Mouse (Mus musculus): ENCODE results near the gene Glra4. TPM values are rescaled to one million over a fixed set of nuclear protein-coding genes. Genes with fewer than 3 reads are reported as not detected.
"Not testable (repeated sequence)": the region's sequence is repeated elsewhere in the genome, so short reads cannot be mapped to it uniquely, and the experiment has no call there.

Gene Glra4
- polyA plus RNA-seq, 1 experiment from 2014 or later = not detected

DNA sequence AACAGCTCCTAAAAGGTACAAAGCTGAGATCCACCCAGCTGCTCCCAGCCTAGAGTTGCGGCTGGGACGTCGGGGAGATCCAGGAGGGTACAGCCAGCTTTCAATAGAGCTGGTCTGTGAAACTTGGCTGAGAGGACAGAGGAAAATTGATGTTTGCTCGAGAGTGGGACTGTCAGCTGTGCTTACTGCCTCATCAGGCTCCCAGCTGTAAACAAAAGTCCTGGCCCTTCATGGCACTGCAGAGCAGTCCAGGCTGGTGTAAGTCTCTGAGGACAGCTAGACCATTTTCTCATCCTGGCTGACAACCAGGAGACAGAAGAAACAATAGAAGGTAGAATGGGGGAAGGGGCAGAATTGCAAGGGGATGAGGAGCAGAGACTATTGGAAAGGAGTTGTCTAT is 30.6 kb downstream of the Glra4 start:
- peaks cover 7% of the 10 kb centered on the region; the same call in 1 of the 2 replicates for H3K27me3 ChIP-seq (ENCODE audit: insufficient read depth, poor library complexity, severe bottlenecking)
- H3K36me3 ChIP-seq = peaks cover 10% of the 10 kb centered on the region; the same call in 1 of the 2 replicates
- no peak for DNase-seq (ENCODE audit: low spot score)
- H3K4me3 ChIP-seq = no peak overlapping the region
- no peaks in the 10 kb centered on the region for H3K4me1 ChIP-seq (replicated peaks)
- H3K27ac ChIP-seq = no peak overlapping the region
- WGBS = 86% methylated on average over 4 of the region's 4 CpGs
- no peaks in the 10 kb centered on the region for H3K9me3 ChIP-seq

DNA sequence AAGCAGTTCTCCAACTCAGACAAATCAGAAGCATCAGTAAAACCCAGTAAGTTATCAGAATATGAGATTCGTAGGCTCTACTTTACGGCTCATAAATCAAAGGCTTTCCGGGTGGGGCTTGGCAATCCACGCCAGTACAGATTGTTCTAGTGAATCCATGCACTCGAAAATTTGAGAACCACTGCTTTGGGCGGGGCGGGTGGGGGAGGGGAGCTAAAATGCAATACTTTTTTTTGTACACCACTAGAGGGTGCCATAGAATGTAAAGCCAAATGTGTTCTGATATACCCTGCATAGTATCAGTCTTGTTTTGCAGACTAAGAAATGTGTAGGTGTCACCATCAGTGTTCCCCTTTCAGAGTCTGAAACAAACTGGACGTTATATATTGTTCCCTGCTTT is 35.3 kb downstream of the Glra4 start:
- no peak for DNase-seq (ENCODE audit: low spot score)
- no peak overlapping the region for H3K27ac ChIP-seq
- no peaks in the 10 kb centered on the region for H3K4me1 ChIP-seq (replicated peaks)
- H3K4me3 ChIP-seq = no peak overlapping the region
- H3K9me3 ChIP-seq = no peaks in the 10 kb centered on the region
- H3K36me3 ChIP-seq = peaks cover 10% of the 10 kb centered on the region; the same call in 1 of the 2 replicates
- 81% methylated on average over 8 of the region's 8 CpGs for WGBS
- H3K27me3 ChIP-seq (ENCODE audit: insufficient read depth, poor library complexity, severe bottlenecking) = peaks cover 7% of the 10 kb centered on the region; the same call in 1 of the 2 replicates

GRCm38 (mm10) chrX:136743459-136743858 is 36.5 kb downstream of the Glra4 start, which contains the start of gene Morf4l2:
Gene Morf4l2, minus strand, starts transcription at chrX:136743690.
- Histone ChIP-seq H3K27me3 (ENCODE audit: insufficient read depth, poor library complexity, severe bottlenecking) (no peaks in the 10 kb centered on the region), H3K4me1 (replicated peaks) (peaks cover 6% of the 10 kb centered on the region; the same call in 1 of the 2 replicates), H3K4me3 (peak within 1 kb of the TSS; percentile 58), H3K36me3 (peaks cover 6% of the 10 kb centered on the region), H3K27ac (peak within 1 kb of the TSS; percentile 91), H3K9me3 (no peaks in the 10 kb centered on the region)
- WGBS = 88% methylated on average over 12 of the region's 12 CpGs
- DNase-seq (ENCODE audit: low spot score) = no peak

DNA sequence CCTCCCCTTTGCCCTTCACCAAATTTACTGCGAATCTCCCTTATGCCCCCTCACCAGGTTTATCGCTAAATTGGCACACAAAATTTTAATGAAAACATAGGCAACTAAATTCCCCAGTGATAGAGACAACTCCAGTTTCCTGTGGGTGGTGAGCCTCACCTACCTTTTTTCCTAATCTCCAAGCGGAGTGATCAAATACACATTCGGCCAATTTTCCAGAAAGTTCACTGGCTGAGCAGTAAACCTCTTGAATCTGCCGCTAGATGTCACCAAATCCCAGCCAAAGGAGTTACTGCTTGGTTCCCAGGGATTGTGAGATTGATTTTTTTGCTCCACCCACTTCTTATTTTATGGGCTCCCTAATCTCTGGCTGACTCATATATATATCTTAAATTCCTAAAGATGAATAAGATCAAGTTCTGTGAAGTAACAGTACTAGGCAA is 37.3 kb downstream of the Glra4 start:
- whole genome bisulfite sequencing = 33% methylated on average over 5 of the region's 5 CpGs
- peak overlapping the region; percentile 91 for H3K27ac ChIP-seq

GRCm38 (mm10) chrX:136742241-136742640 is 37.7 kb downstream of the Glra4 start:
- no peaks in the 10 kb centered on the region for H3K9me3 ChIP-seq
- peak overlapping the region; percentile 58 for H3K4me3 ChIP-seq
- peak; percentile 8 for DNase-seq (ENCODE audit: low spot score)
- H3K27ac ChIP-seq = peak overlapping the region; percentile 91
- 18% methylated on average over 10 of the region's 10 CpGs for WGBS
- H3K36me3 ChIP-seq = peaks cover 18% of the 10 kb centered on the region
- H3K4me1 ChIP-seq (replicated peaks) = peaks cover 8% of the 10 kb centered on the region; the same call in 1 of the 2 replicates
- no peaks in the 10 kb centered on the region for H3K27me3 ChIP-seq (ENCODE audit: insufficient read depth, poor library complexity, severe bottlenecking)

More for the DNA sequence above, 37.3 kb downstream of the Glra4 start:
- Histone ChIP-seq H3K9me3 (no peaks in the 10 kb centered on the region), H3K27me3 (ENCODE audit: insufficient read depth, poor library complexity, severe bottlenecking) (no peaks in the 10 kb centered on the region), H3K36me3 (peaks cover 14% of the 10 kb centered on the region), H3K4me1 (replicated peaks) (peaks cover 8% of the 10 kb centered on the region; the same call in 1 of the 2 replicates), H3K4me3 (peak overlapping the region; percentile 58)
- DNase-seq (ENCODE audit: low spot score) = peak; percentile 49

DNA sequence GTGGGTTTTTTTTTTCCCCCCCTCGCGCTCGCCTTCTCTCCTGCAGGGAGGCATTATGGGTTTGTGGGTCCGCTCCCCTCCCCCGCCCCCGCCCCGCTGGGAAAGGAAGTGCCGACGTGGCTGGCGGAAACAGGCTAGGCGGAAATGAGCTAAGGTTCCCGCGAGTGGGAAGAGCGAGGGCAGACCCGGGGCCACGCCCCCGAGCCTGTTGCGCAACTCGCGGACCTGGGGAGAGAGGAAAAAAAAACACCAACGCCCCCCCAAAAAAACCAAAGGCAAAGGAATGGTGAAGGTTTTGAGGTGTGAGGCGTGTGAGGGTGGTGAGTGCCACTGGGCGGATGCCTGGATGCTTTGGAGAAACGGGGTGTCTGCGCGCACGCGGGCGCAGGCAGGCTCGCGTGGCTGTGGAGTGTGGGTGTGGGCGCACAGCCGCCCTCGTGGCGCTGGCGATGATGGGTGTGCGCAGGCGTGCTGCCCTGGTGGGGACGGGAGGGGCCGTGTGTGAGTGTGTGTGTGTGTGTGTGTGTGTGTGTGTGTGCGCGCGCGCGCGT is 38.2 kb downstream of the Glra4 start:
- WGBS = 21% methylated on average over 46 of the region's 46 CpGs
- Histone ChIP-seq H3K4me3 (peak overlapping the region; percentile 58), H3K27ac (peak overlapping the region; percentile 91), H3K9me3 (no peaks in the 10 kb centered on the region), H3K4me1 (replicated peaks) (peaks cover 8% of the 10 kb centered on the region; the same call in 1 of the 2 replicates), H3K27me3 (ENCODE audit: insufficient read depth, poor library complexity, severe bottlenecking) (no peaks in the 10 kb centered on the region), H3K36me3 (peaks cover 24% of the 10 kb centered on the region)
- DNase-seq (ENCODE audit: low spot score) = peak; percentile 64

DNA sequence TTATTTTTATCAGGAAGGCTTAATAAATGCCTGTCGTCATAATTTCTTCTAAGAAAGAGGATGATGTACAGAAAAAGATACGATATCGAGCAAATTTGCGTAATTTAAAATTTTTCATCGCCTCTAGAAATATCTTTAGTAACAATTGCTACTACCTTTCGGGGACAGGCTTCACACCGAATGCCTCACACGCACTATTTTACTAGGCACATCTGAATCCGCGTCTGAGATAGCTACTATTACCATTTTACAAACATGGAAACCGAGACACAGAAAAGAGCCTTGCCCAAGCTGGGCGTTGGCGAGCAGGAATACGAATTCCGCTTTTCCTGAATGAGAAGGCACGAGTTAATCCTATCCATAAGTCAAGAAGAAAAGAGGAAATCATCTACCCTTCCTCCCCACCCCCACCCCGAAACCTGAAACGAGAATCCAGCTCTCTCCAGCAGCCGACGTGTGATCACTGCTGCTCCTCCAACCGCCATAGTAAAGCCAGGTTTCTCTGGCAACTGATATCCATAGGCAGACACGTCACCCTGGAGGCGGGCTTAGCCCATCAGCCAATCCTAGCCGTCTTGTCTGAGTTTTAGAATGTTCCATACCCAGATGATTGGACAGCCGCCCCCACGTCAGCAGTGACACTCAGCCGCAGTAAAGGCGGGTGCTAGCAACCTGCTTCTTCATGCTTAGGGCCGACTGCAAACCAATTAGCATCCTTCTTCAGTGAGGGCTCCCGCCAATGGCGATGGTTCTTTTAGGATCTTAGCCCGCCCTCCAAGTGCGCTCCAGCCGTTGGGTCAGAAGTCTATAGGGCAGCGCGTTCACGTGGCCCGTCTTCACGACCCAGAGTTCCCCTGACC is 38.9 kb downstream of the Glra4 start:
- Histone ChIP-seq H3K36me3 (peaks cover 29% of the 10 kb centered on the region), H3K27ac (peak overlapping the region; percentile 91), H3K4me3 (peak overlapping the region; percentile 58), H3K9me3 (no peaks in the 10 kb centered on the region), H3K4me1 (replicated peaks) (peaks cover 8% of the 10 kb centered on the region; the same call in 1 of the 2 replicates), H3K27me3 (ENCODE audit: insufficient read depth, poor library complexity, severe bottlenecking) (no peaks in the 10 kb centered on the region)
- WGBS = 20% methylated on average over 39 of the region's 39 CpGs
- peak; percentile 92 for DNase-seq (ENCODE audit: low spot score)

DNA sequence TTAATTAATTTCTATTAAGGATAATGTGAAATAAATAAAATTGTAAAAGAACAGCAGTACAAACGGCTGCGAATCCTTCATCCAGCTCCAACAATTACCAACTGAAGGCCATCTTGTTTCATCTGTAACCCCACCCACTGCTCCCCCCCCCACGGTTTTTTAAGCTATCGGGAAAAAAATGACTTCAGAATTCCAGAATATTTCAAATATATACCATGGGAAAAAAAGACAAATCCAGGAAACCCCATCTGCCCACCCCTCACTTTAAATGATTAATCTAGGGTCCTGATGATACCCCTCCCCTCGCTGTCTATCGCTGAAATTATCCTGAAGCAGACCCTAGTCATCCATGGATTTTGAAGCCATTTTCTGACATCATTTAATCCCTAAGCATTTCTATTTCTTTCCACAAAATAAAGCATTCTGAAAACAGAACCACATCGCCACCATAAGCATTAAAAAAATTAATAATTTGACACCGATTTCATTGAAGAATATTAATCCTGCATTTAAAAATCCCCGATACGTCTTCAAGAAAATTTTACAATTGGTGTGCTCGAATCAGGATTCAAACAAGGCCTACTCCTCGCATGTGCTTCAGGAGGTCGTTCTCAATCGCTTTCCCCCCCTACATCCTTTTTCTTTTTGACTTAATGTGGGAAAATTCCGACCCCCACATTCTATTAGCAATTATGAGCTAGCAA is 39.7 kb downstream of the Glra4 start:
- no peaks in the 10 kb centered on the region for H3K9me3 ChIP-seq
- H3K4me3 ChIP-seq = peak overlapping the region; percentile 58
- peaks cover 36% of the 10 kb centered on the region for H3K36me3 ChIP-seq
- H3K4me1 ChIP-seq (replicated peaks) = peaks cover 8% of the 10 kb centered on the region; the same call in 1 of the 2 replicates
- WGBS = 23% methylated on average over 15 of the region's 15 CpGs
- peak; percentile 13 for DNase-seq (ENCODE audit: low spot score)
- no peaks in the 10 kb centered on the region for H3K27me3 ChIP-seq (ENCODE audit: insufficient read depth, poor library complexity, severe bottlenecking)
- peak overlapping the region; percentile 91 for H3K27ac ChIP-seq

DNA sequence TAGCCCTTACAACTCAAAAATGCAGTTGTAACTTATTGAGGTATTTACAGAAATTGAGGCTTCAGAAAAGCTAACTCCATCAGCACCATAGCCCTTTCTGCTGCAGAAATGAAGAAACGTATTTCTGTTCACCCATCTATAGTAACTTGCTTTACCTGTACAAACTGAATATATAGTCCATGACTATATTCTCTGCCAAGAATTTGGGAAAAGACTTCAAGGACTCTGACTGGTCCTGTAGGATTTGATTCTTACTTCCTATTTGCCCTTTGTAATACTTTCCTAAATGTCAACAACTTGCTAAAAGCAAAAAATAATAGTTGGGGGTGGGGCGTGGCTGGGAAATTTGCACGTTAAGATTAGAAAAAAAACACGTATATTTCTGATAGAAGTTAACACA is 47.9 kb downstream of the Glra4 start:
- no peaks in the 10 kb centered on the region for H3K27me3 ChIP-seq (ENCODE audit: insufficient read depth, poor library complexity, severe bottlenecking)
- DNase-seq (ENCODE audit: low spot score) = no peak
- no peaks in the 10 kb centered on the region for H3K4me1 ChIP-seq (replicated peaks)
- 84% methylated on average over 4 of the region's 4 CpGs for WGBS
- no peak overlapping the region for H3K4me3 ChIP-seq
- H3K36me3 ChIP-seq = peaks cover 49% of the 10 kb centered on the region
- no peaks in the 10 kb centered on the region for H3K9me3 ChIP-seq
- no peak overlapping the region for H3K27ac ChIP-seq

DNA sequence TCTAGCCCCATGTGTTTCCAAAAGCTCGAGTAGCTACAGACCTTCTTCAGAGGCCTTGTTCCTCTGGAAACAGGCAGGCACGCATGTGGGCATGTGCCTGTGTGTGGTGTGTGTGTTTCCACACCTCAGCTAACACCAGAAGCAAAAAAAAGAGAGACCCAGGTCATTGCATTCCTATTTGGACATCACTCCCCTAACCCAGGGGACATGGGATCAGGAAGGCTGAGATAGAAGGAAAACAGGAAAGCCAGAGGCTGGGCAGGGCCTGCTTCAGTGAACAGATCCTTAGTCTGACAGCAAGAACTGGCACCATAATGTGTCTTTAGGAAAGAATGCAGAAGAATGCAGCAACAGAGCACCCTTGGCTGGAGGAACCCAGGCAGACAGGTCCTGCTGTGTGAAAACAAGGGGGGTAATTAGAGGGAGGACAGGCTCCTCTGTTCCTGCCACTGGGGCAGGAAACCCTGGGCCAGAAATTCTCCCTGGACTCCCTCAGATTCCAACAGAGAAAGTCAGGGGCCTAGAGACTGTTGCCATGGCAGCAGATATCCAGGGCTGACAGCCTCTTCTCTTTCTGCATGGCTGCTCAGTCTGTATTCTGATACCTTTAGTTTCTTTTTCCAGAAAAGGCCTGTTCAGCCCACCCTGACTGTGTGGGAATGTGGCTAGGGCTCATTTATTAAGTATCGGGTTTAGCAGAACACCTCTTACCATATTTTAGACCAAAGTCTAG is 65.0 kb downstream of the Glra4 start:
- H3K27me3 ChIP-seq (ENCODE audit: insufficient read depth, poor library complexity, severe bottlenecking); H3K36me3 ChIP-seq; DNase-seq (ENCODE audit: low spot score); H3K9me3 ChIP-seq; H3K4me3 ChIP-seq: not testable (repeated sequence)
- Histone ChIP-seq H3K27ac (peak overlapping the region; percentile 67), H3K4me1 (replicated peaks) (peaks cover 12% of the 10 kb centered on the region; the same call in 1 of the 2 replicates)
- WGBS = 28% methylated on average over 3 of the region's 3 CpGs

DNA sequence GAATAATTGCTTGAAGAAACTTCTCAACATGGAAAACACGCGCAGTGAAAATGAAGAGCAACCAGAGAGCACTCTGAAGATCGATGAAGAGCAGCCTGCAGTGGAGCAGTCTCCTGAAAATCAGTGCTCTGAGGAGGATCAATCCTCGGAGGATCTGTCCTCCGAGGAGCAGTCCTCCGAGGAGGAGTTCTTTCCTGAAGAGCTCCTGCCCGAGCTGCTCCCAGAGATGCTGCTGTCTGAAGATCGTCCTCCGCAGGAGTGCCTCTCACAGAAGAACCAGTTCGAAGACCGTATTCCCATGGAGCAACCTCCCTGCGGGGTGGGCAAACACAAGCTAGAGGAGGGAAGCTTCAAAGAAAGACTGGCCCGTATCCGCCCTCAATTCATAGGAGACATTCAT is 71.2 kb downstream of the Glra4 start:
- H3K36me3 ChIP-seq = no peaks in the 10 kb centered on the region
- no peak for DNase-seq (ENCODE audit: low spot score)
- H3K4me3 ChIP-seq = peak overlapping the region; percentile 59
- peak overlapping the region; percentile 91 for H3K27ac ChIP-seq
- no peaks in the 10 kb centered on the region for H3K27me3 ChIP-seq (ENCODE audit: insufficient read depth, poor library complexity, severe bottlenecking)
- 16% methylated on average over 14 of the region's 14 CpGs for WGBS
- H3K4me1 ChIP-seq (replicated peaks) = peaks cover 3% of the 10 kb centered on the region; the same call in 1 of the 2 replicates
- no peaks in the 10 kb centered on the region for H3K9me3 ChIP-seq

DNA sequence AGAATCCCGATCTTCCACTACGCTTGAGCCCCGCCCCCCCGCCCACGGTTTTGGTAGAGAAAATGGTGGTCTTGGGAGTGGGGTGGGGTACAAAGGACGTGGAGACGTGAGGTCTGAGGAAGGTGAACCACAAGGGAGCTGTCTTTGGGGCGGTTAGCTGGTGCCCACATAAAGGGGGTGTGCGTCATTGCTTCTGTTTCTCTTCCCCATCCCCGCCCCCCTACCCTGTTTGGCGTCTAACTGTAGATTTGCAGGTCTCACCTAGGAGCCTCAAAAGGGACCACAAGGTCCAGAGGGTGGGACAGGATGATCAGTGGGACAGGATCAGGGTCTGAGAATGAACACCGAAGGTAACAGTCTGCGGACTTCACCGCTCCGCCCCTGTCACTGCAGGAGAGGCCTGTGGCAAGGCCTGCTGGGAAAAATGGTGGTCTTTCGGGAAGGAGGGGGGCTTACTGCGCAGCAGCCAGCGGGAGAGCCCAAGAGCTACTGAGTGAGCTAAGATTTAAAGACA is 71.7 kb downstream of the Glra4 start:
- peak; percentile 63 for DNase-seq (ENCODE audit: low spot score)
- 18% methylated on average over 18 of the region's 18 CpGs for WGBS
- no peaks in the 10 kb centered on the region for H3K9me3 ChIP-seq

More for the DNA sequence above, 71.7 kb downstream of the Glra4 start:
- Histone ChIP-seq H3K4me3 (peak overlapping the region; percentile 59), H3K4me1 (replicated peaks) (peaks cover 3% of the 10 kb centered on the region; the same call in 1 of the 2 replicates), H3K27me3 (ENCODE audit: insufficient read depth, poor library complexity, severe bottlenecking) (no peaks in the 10 kb centered on the region), H3K36me3 (no peaks in the 10 kb centered on the region), H3K27ac (peak overlapping the region; percentile 91)
